Mouse (Mus musculus): ENCODE data around the gene Pax4. TPM values are rescaled to one million over a fixed set of nuclear protein-coding genes. Genes with fewer than 3 reads are reported as not detected.

Gene Pax4
- total RNA-seq, 2 experiments from 2014 or later = not detected

GRCm38 (mm10) chr6:28450977-28451376, 1.8 kb upstream of the Pax4 start:
- intact Hi-C loops (cut with DNase I) = no loop called here
- DNase-seq = no peak

- no peak for DNase-seq
- intact Hi-C loops (cut with DNase I) = no loop called here
Measured at GRCm38 (mm10) chr6:28450481-28450880, 1.3 kb upstream of the Pax4 start.

GRCm38 (mm10) chr6:28447937-28448336, 1.2 kb downstream of the Pax4 start:
- intact Hi-C loops (cut with DNase I) = no loop called here
- DNase-seq = no peak

- DNase-seq = no peak
- intact Hi-C loops (cut with DNase I) = no loop called here
Measured at GRCm38 (mm10) chr6:28431538-28431855, 17.7 kb downstream of the Pax4 start.

- DNase-seq = no peak
- intact Hi-C loops (cut with DNase I) = no loop called here
Measured at GRCm38 (mm10) chr6:28430795-28431537, 18.2 kb downstream of the Pax4 start.

GRCm38 (mm10) chr6:28429870-28430269, 19.3 kb downstream of the Pax4 start:
- intact Hi-C loops (cut with DNase I) = no loop called here
- no peak for DNase-seq

- intact Hi-C loops (cut with DNase I) = no loop called here
- no peak for DNase-seq
Measured at GRCm38 (mm10) chr6:28428290-28428689, 20.9 kb downstream of the Pax4 start, which contains the start of gene Gcc1. Gcc1 (minus strand) TSS chr6:28428390.

GRCm38 (mm10) chr6:28427096-28427839, 21.9 kb downstream of the Pax4 start, which contains the start of gene Fscn3:
Fscn3 (plus strand) TSS chr6:28427789.
- intact Hi-C loops (cut with DNase I) = no loop called here
- no peak for DNase-seq

- DNase-seq = no peak
- intact Hi-C loops (cut with DNase I) = no loop called here
Measured at GRCm38 (mm10) chr6:28425019-28425418, 24.1 kb downstream of the Pax4 start.

- intact Hi-C loops (cut with DNase I) = loop anchor here (5.0 kb wide), 2 partner anchors 53 to 162 kb away; partner anchors contain the start of gene Snd1
- peak; percentile 39 to 44 for DNase-seq
Measured at GRCm38 (mm10) chr6:28423767-28424695, 25.1 kb downstream of the Pax4 start.

GRCm38 (mm10) chr6:28423313-28423712, 25.8 kb downstream of the Pax4 start, which contains the start of gene Arf5:
Arf5 (plus strand) TSS chr6:28423560.
- peak; percentile 94 to 96 for DNase-seq
- intact Hi-C loops (cut with DNase I) = loop anchor here (5.0 kb wide), 2 partner anchors 54 to 161 kb away; partner anchors contain the start of gene Snd1

- DNase-seq = no peak
- intact Hi-C loops (cut with DNase I) = loop anchor here (5.0 kb wide), 2 partner anchors 55 to 160 kb away; partner anchors contain the start of gene Snd1
Measured at GRCm38 (mm10) chr6:28422651-28423290, 26.4 kb downstream of the Pax4 start.

GRCm38 (mm10) chr6:28421469-28422000, 27.6 kb downstream of the Pax4 start:
- DNase-seq = peak; percentile 95
- intact Hi-C loops (cut with DNase I) = loop anchor here (5.0 kb wide), 2 partner anchors 56 to 159 kb away; partner anchors contain the start of gene Snd1

GRCm38 (mm10) chr6:28420865-28421264, 28.3 kb downstream of the Pax4 start:
- intact Hi-C loops (cut with DNase I) = loop anchor here (5.0 kb wide), 2 partner anchors 56 to 159 kb away; partner anchors contain the start of gene Snd1
- DNase-seq = no peak

GRCm38 (mm10) chr6:28420361-28420760, 28.8 kb downstream of the Pax4 start:
- intact Hi-C loops (cut with DNase I) = loop anchor here (5.0 kb wide), 2 partner anchors 57 to 158 kb away; partner anchors contain the start of gene Snd1
- DNase-seq = no peak

GRCm38 (mm10) chr6:28419673-28420072, 29.5 kb downstream of the Pax4 start:
- intact Hi-C loops (cut with DNase I) = loop anchor here (5.0 kb wide), 2 partner anchors 58 to 157 kb away; partner anchors contain the start of gene Snd1
- no peak for DNase-seq

- peak; percentile 81 to 88 for DNase-seq
- intact Hi-C loops (cut with DNase I) = no loop called here
Measured at GRCm38 (mm10) chr6:28418449-28418848, 30.7 kb downstream of the Pax4 start.

GRCm38 (mm10) chr6:28416981-28417380, 32.2 kb downstream of the Pax4 start:
- DNase-seq = no peak
- intact Hi-C loops (cut with DNase I) = no loop called here

GRCm38 (mm10) chr6:28411236-28411635, 37.9 kb downstream of the Pax4 start:
- intact Hi-C loops (cut with DNase I) = no loop called here
- no peak for DNase-seq

All from gastrocnemius, postnatal 36 days (tissue).